Comparison of ENCODE assay signal across 9 mouse cellular contexts in genomic region chr7:30394379-30394778, GRCm38 (mm10). TPM values are rescaled to one million over a fixed set of nuclear protein-coding genes. Genes with fewer than 3 reads are reported as not detected.
DNase-seq lines count a peak whose midpoint lies in the region; ATAC-seq and TF ChIP-seq lines count a peak whose summit lies in the region.
"Had no signal": no experiment of that assay in that cellular context is flagged by ENCODE, and none has a peak within 500 bp of the region (broad histone marks: within the 10 kb centered on the region; RNA-seq: fewer than 3 reads in every experiment).

No protein-coding gene starts in this region.

- no peak overlapping the region for H3K9ac ChIP-seq in intestine, embryonic 14.5 days (ENCODE audit: low read length)
- no peak overlapping the region for H3K9ac ChIP-seq in intestine, postnatal 0 days (ENCODE audit: low read depth, low read length)
- no peak overlapping the region for H3K9ac ChIP-seq in heart, embryonic 14.5 days (ENCODE audit: low read length)
- no peak overlapping the region for H3K9ac ChIP-seq in liver, embryonic 13.5 days
- H3K9ac ChIP-seq: limb, embryonic 12.5 days had no signal

- H3K9me3 ChIP-seq in intestine, embryonic 14.5 days (ENCODE audit: control insufficient read depth, low read length) = no peaks in the 10 kb centered on the region
- H3K9me3 ChIP-seq in intestine, postnatal 0 days (ENCODE audit: control insufficient read depth) = no peaks in the 10 kb centered on the region
- no peaks in the 10 kb centered on the region for H3K9me3 ChIP-seq in heart, embryonic 14.5 days (ENCODE audit: control insufficient read depth, low read length)
- H3K9me3 ChIP-seq in liver, embryonic 13.5 days (replicated peaks) = no peaks in the 10 kb centered on the region
- H3K9me3 ChIP-seq: limb, embryonic 12.5 days had no signal

- H3K27ac ChIP-seq in intestine, embryonic 14.5 days (ENCODE audit: low read depth) = 0 out of 2 replicates have a peak overlapping the region, but pooled peaks have one; percentile 14
- H3K27ac ChIP-seq in intestine, postnatal 0 days (ENCODE audit: low read depth, low read length) = no peak overlapping the region
- peak overlapping the region; percentile 79 to 82 for H3K27ac ChIP-seq in heart, embryonic 14.5 days (replicated peaks in 1 of 2; ENCODE audit: control insufficient read depth in 1 of 2, insufficient read depth in 1 of 2, low read depth in 2 of 2, low read length in 2 of 2)
- peak overlapping the region; percentile 73 for H3K27ac ChIP-seq in liver, embryonic 13.5 days
- peak overlapping the region; percentile 82 for H3K27ac ChIP-seq in small intestine, adult 2 months (ENCODE audit: insufficient read depth, low read depth, low read length)
- H3K27ac ChIP-seq: limb, embryonic 12.5 days had no signal

- ATAC-seq in intestine, embryonic 14.5 days (replicated peaks; ENCODE audit: low FRiP score, low TSS enrichment, low read depth) = no peak
- ATAC-seq in intestine, postnatal 0 days = no peak
- ATAC-seq in heart, embryonic 14.5 days (ENCODE audit: insufficient number of reproducible peaks, insufficient read depth, low FRiP score, low read depth) = peak; percentile 83
- peak; percentile 68 for ATAC-seq in liver, embryonic 13.5 days (ENCODE audit: low read depth)
- no peak for ATAC-seq in erythroid progenitor cell, adult 5-6 weeks (replicated peaks; ENCODE audit: low FRiP score, poor library complexity, severe bottlenecking)

- TF ChIP-seq POLR2A in small intestine, adult 2 months (IDR thresholded peaks at IDR 0.05; ENCODE audit: low read depth, low read length) = no peak

- no peaks in the 10 kb centered on the region for H3K4me1 ChIP-seq in intestine, embryonic 14.5 days (replicated peaks; ENCODE audit: control insufficient read depth, insufficient read depth, low read length)
- no peaks in the 10 kb centered on the region for H3K4me1 ChIP-seq in intestine, postnatal 0 days (replicated peaks; ENCODE audit: control insufficient read depth, insufficient read depth, low read length)
- H3K4me1 ChIP-seq in heart, embryonic 14.5 days (ENCODE audit: control insufficient read depth in 2 of 2, insufficient read depth in 2 of 2, low read length in 2 of 2) = no peaks in the 10 kb centered on the region; a peak in 1 of 4 replicates
- peaks cover 5% of the 10 kb centered on the region; the same call in 1 of the 2 replicates for H3K4me1 ChIP-seq in liver, embryonic 13.5 days (replicated peaks)
- H3K4me1 ChIP-seq in small intestine, adult 2 months (ENCODE audit: control insufficient read depth, insufficient read depth, insufficient read length, low read length) = no peaks in the 10 kb centered on the region
- H3K4me1 ChIP-seq: limb, embryonic 12.5 days had no signal

- H3K36me3 ChIP-seq in intestine, embryonic 14.5 days (ENCODE audit: control insufficient read depth, insufficient read depth, low read length) = no peaks in the 10 kb centered on the region
- H3K36me3 ChIP-seq in intestine, postnatal 0 days (ENCODE audit: control insufficient read depth, insufficient read depth) = no peaks in the 10 kb centered on the region
- H3K36me3 ChIP-seq in heart, embryonic 14.5 days (ENCODE audit: control insufficient read depth, insufficient read depth, low read length) = no peaks in the 10 kb centered on the region
- H3K36me3 ChIP-seq in liver, embryonic 13.5 days = no peaks in the 10 kb centered on the region
- H3K36me3 ChIP-seq in small intestine, adult 2 months (ENCODE audit: control insufficient read depth, insufficient read depth, low read length) = no peaks in the 10 kb centered on the region
- H3K36me3 ChIP-seq: limb, embryonic 12.5 days had no signal

- 49% methylated on average over 11 of the region's 11 CpGs for WGBS in intestine, embryonic 14.5 days
- WGBS in intestine, postnatal 0 days = 61% methylated on average over 10 of the region's 11 CpGs
- WGBS in heart, embryonic 14.5 days = 45% methylated on average over 11 of the region's 11 CpGs
- WGBS in liver, embryonic 13.5 days (ENCODE audit: insufficient replicate concordance) = 16% methylated on average over 9 of the region's 11 CpGs
- 41% methylated on average over 11 of the region's 11 CpGs for WGBS in small intestine, adult 2 months

- no peaks in the 10 kb centered on the region for H3K27me3 ChIP-seq in intestine, embryonic 14.5 days (replicated peaks; ENCODE audit: control insufficient read depth, insufficient read depth, low read length)
- no peaks in the 10 kb centered on the region for H3K27me3 ChIP-seq in intestine, postnatal 0 days (replicated peaks; ENCODE audit: control insufficient read depth, insufficient read depth, low read length)
- no peaks in the 10 kb centered on the region for H3K27me3 ChIP-seq in heart, embryonic 14.5 days (ENCODE audit: control insufficient read depth, insufficient read depth, low read length)
- H3K27me3 ChIP-seq in liver, embryonic 13.5 days = no peaks in the 10 kb centered on the region
- no peaks in the 10 kb centered on the region for H3K27me3 ChIP-seq in small intestine, adult 2 months (ENCODE audit: control insufficient read depth, insufficient read depth, low read length)
- H3K27me3 ChIP-seq: limb, embryonic 12.5 days had no signal

- TF ChIP-seq CTCF in intestine, postnatal 0 days (IDR thresholded peaks at IDR 0.05; ENCODE audit: low read depth) = no peak
- TF ChIP-seq CTCF in small intestine, adult 2 months (IDR thresholded peaks at IDR 0.05; ENCODE audit: extremely low read depth, insufficient read length, insufficient replicate concordance, low read depth, low read length) = no peak

- DNase-seq in intestine, embryonic 14.5 days (ENCODE audit: low spot score) = no peak
- DNase-seq in adrenal gland, postnatal 10 days = peak; percentile 50
- DNase-seq in liver, embryonic 13.5 days = peak; percentile 15
- no peak for DNase-seq in gastrocnemius, postnatal 36 days

- intact Hi-C loops in gastrocnemius, postnatal 36 days (cut with DNase I) = no loop called here

- no peak overlapping the region for H3K4me3 ChIP-seq in intestine, embryonic 14.5 days (ENCODE audit: low read depth, low read length)
- H3K4me3 ChIP-seq in intestine, postnatal 0 days (ENCODE audit: low read depth, low read length) = no peak overlapping the region
- no peak overlapping the region for H3K4me3 ChIP-seq in heart, embryonic 14.5 days (ENCODE audit: control insufficient read depth in 1 of 2, insufficient read depth in 1 of 2, low read depth in 1 of 2, low read length in 2 of 2)
- H3K4me3 ChIP-seq in liver, embryonic 13.5 days (replicated peaks) = no peak overlapping the region
- no peak overlapping the region for H3K4me3 ChIP-seq in small intestine, adult 2 months (ENCODE audit: low read depth, low read length)
- H3K4me3 ChIP-seq: limb, embryonic 12.5 days had no signal

- no peak overlapping the region for H3K4me2 ChIP-seq in intestine, embryonic 14.5 days (ENCODE audit: low read length)
- no peak overlapping the region for H3K4me2 ChIP-seq in intestine, postnatal 0 days (replicated peaks; ENCODE audit: low read depth)
- H3K4me2 ChIP-seq in heart, embryonic 14.5 days (ENCODE audit: low read length) = no peak overlapping the region
- H3K4me2 ChIP-seq in liver, embryonic 13.5 days = 0 out of 2 replicates have a peak overlapping the region, but pooled peaks have one; percentile 2
- H3K4me2 ChIP-seq: limb, embryonic 12.5 days had no signal

RNA-seq across cellular contexts. Expression of gene Tyrobp, which starts 19.2 kb away (rescaled TPM):
- polyA plus RNA-seq in intestine, embryonic 14.5 days (2014; fragmentation: Nextera tagmentation; extraction: Ambion mirVana) = 53.7 and 54.7 TPM in 2 replicates
- 60.0 and 63.6 TPM in 2 replicates for polyA plus RNA-seq in intestine, postnatal 0 days (2015; fragmentation: Nextera tagmentation; extraction: Ambion mirVana)
- total RNA-seq in adrenal gland, postnatal 10 days (2021) = 10 to 100 TPM; 25.8 to 29.1 TPM
- 37.1 and 44.5 TPM in 2 replicates for polyA plus RNA-seq in heart, embryonic 14.5 days (2014; fragmentation: Nextera tagmentation; extraction: Ambion mirVana)
- polyA plus RNA-seq in liver, embryonic 13.5 days (2015; fragmentation: Nextera tagmentation; extraction: Ambion mirVana) = 65.8 and 80.0 TPM in 2 replicates
- polyA plus RNA-seq in small intestine, adult 2 months (2012; rRNA removed) = 101 and 135 TPM in 2 replicates
- 243 and 282 TPM in 2 replicates for total RNA-seq in erythroid progenitor cell, adult 5-6 weeks (2015; ENCODE audit: low replicate concordance)
- 60.1 and 77.1 TPM in 2 replicates for total RNA-seq in erythroid progenitor cell, adult 5-6 weeks (2017; ENCODE audit: low replicate concordance)
- 1 to 10 TPM; 2.9 to 5.7 TPM for total RNA-seq in gastrocnemius, postnatal 36 days (2021)

RNA-seq across cellular contexts. Expression of gene Hcst, which starts 25.3 kb away (rescaled TPM):
- polyA plus RNA-seq in intestine, embryonic 14.5 days (2014; fragmentation: Nextera tagmentation; extraction: Ambion mirVana) = 1.6 and 2.1 TPM in 2 replicates
- polyA plus RNA-seq in intestine, postnatal 0 days (2015; fragmentation: Nextera tagmentation; extraction: Ambion mirVana) = 4.0 and 5.9 TPM in 2 replicates
- total RNA-seq in adrenal gland, postnatal 10 days (2021) = 1 to 10 TPM; 3.7 to 4.9 TPM
- 0.54 and 0.89 TPM in 2 replicates for polyA plus RNA-seq in heart, embryonic 14.5 days (2014; fragmentation: Nextera tagmentation; extraction: Ambion mirVana)
- polyA plus RNA-seq in liver, embryonic 13.5 days (2015; fragmentation: Nextera tagmentation; extraction: Ambion mirVana) = 2.7 and 4.0 TPM in 2 replicates
- polyA plus RNA-seq in small intestine, adult 2 months (2012; rRNA removed) = 33.7 and 56.1 TPM in 2 replicates
- total RNA-seq in erythroid progenitor cell, adult 5-6 weeks (2015; ENCODE audit: low replicate concordance) = 3.6 and 18.0 TPM in 2 replicates
- 4.1 TPM in 1 of 2 replicates, not detected in the other for total RNA-seq in erythroid progenitor cell, adult 5-6 weeks (2017; ENCODE audit: low replicate concordance)
- total RNA-seq in gastrocnemius, postnatal 36 days (2021) = under 1 TPM in 1 of 2 experiments, not detected in 1; 0.86 TPM
- polyA plus RNA-seq: limb, embryonic 12.5 days had no signal

RNA-seq across cellular contexts. Expression of gene Nfkbid, which starts 27.2 kb away (rescaled TPM):
- 2.3 and 3.2 TPM in 2 replicates for polyA plus RNA-seq in intestine, embryonic 14.5 days (2014; fragmentation: Nextera tagmentation; extraction: Ambion mirVana)
- polyA plus RNA-seq in intestine, postnatal 0 days (2015; fragmentation: Nextera tagmentation; extraction: Ambion mirVana) = 1.2 and 1.3 TPM in 2 replicates
- 1 to 10 TPM; 2.3 to 2.4 TPM for total RNA-seq in adrenal gland, postnatal 10 days (2021)
- 1.00 and 1.1 TPM in 2 replicates for polyA plus RNA-seq in heart, embryonic 14.5 days (2014; fragmentation: Nextera tagmentation; extraction: Ambion mirVana)
- 1.2 TPM in 2 replicates for polyA plus RNA-seq in liver, embryonic 13.5 days (2015; fragmentation: Nextera tagmentation; extraction: Ambion mirVana)
- 5.0 and 9.2 TPM in 2 replicates for polyA plus RNA-seq in small intestine, adult 2 months (2012; rRNA removed)
- total RNA-seq in erythroid progenitor cell, adult 5-6 weeks (2015; ENCODE audit: low replicate concordance) = 7.2 and 20.1 TPM in 2 replicates
- total RNA-seq in erythroid progenitor cell, adult 5-6 weeks (2017; ENCODE audit: low replicate concordance) = 2.6 and 4.1 TPM in 2 replicates
- total RNA-seq in gastrocnemius, postnatal 36 days (2021) = under 1 TPM; 0.12 to 0.20 TPM

RNA-seq across cellular contexts. Expression of gene Lrfn3, which starts 31.8 kb away (rescaled TPM):
- 4.4 and 4.5 TPM in 2 replicates for polyA plus RNA-seq in intestine, embryonic 14.5 days (2014; fragmentation: Nextera tagmentation; extraction: Ambion mirVana)
- polyA plus RNA-seq in intestine, postnatal 0 days (2015; fragmentation: Nextera tagmentation; extraction: Ambion mirVana) = 1.1 and 1.8 TPM in 2 replicates
- 10 to 100 TPM; 13.2 to 15.1 TPM for total RNA-seq in adrenal gland, postnatal 10 days (2021)
- 0.86 and 1.3 TPM in 2 replicates for polyA plus RNA-seq in heart, embryonic 14.5 days (2014; fragmentation: Nextera tagmentation; extraction: Ambion mirVana)
- 1.4 and 1.5 TPM in 2 replicates for polyA plus RNA-seq in liver, embryonic 13.5 days (2015; fragmentation: Nextera tagmentation; extraction: Ambion mirVana)
- 12.7 and 28.1 TPM in 2 replicates for polyA plus RNA-seq in small intestine, adult 2 months (2012; rRNA removed)
- not detected in 2 replicates for total RNA-seq in erythroid progenitor cell, adult 5-6 weeks (2015; ENCODE audit: low replicate concordance)
- total RNA-seq in erythroid progenitor cell, adult 5-6 weeks (2017; ENCODE audit: low replicate concordance) = not detected in 2 replicates
- total RNA-seq in gastrocnemius, postnatal 36 days (2021) = 1 to 10 TPM; 2.9 to 3.2 TPM

RNA-seq across cellular contexts. Expression of gene Aplp1, which starts 51.0 kb away (rescaled TPM):
- polyA plus RNA-seq in intestine, embryonic 14.5 days (2014; fragmentation: Nextera tagmentation; extraction: Ambion mirVana) = 37.9 and 43.0 TPM in 2 replicates
- polyA plus RNA-seq in intestine, postnatal 0 days (2015; fragmentation: Nextera tagmentation; extraction: Ambion mirVana) = 28.2 and 30.1 TPM in 2 replicates
- 10 to 100 TPM; 26.1 to 34.3 TPM for total RNA-seq in adrenal gland, postnatal 10 days (2021)
- polyA plus RNA-seq in heart, embryonic 14.5 days (2014; fragmentation: Nextera tagmentation; extraction: Ambion mirVana) = 14.7 and 21.2 TPM in 2 replicates
- polyA plus RNA-seq in liver, embryonic 13.5 days (2015; fragmentation: Nextera tagmentation; extraction: Ambion mirVana) = 4.6 and 4.7 TPM in 2 replicates
- polyA plus RNA-seq in small intestine, adult 2 months (2012; rRNA removed) = 32.1 and 193 TPM in 2 replicates
- not detected in 2 replicates for total RNA-seq in erythroid progenitor cell, adult 5-6 weeks (2015; ENCODE audit: low replicate concordance)
- not detected in 2 replicates for total RNA-seq in erythroid progenitor cell, adult 5-6 weeks (2017; ENCODE audit: low replicate concordance)
- 1 to 10 TPM in 1 of 2 experiments, under 1 TPM in 1; 0.62 to 1.0 TPM for total RNA-seq in gastrocnemius, postnatal 36 days (2021)

Comparison
In these comparisons a context has a peak if more than half of its experiments do, and no peak if none do; other contexts are left out.
1. ATAC-seq: peak in heart, embryonic 14.5 days (single experiment) and liver, embryonic 13.5 days (single experiment); none in intestine, embryonic 14.5 days (single experiment), intestine, postnatal 0 days (single experiment) and erythroid progenitor cell, adult 5-6 weeks (single experiment).
2. DNase-seq: peak in adrenal gland, postnatal 10 days (single experiment) and liver, embryonic 13.5 days (single experiment); none in intestine, embryonic 14.5 days (single experiment) and gastrocnemius, postnatal 36 days (0 of 2).